In genomic region chr10:37194131-37194797, GRCm38 (mm10) we compare ENCODE assay signal across 9 mouse cellular contexts. TPM values are rescaled to one million over a fixed set of nuclear protein-coding genes. Genes with fewer than 3 reads are reported as not detected.
DNase-seq lines count a peak whose midpoint lies in the region; ATAC-seq lines count a peak whose summit lies in the region.
"Had no signal": no experiment of that assay in that cellular context is flagged by ENCODE, and none has a peak within 500 bp of the region (broad histone marks: within the 10 kb centered on the region; RNA-seq: fewer than 3 reads in every experiment).

No protein-coding gene starts in this region.

- no peaks in the 10 kb centered on the region for H3K9me3 ChIP-seq in embryonic facial prominence, embryonic 15.5 days (replicated peaks)
- no peaks in the 10 kb centered on the region for H3K9me3 ChIP-seq in heart, embryonic 16.5 days (replicated peaks; ENCODE audit: control insufficient read depth, low read length)
- H3K9me3 ChIP-seq: neural tube, embryonic 13.5 days had no signal

- peak; percentile 78 for ATAC-seq in embryonic facial prominence, embryonic 15.5 days (ENCODE audit: insufficient number of reproducible peaks, low FRiP score, low TSS enrichment, low read depth)
- ATAC-seq in heart, embryonic 16.5 days (replicated peaks; ENCODE audit: extremely low read depth, insufficient read depth, low FRiP score): peak; percentile 56; the same call in 1 of the 2 replicates

- H3K27ac ChIP-seq in embryonic facial prominence, embryonic 15.5 days (replicated peaks): peak overlapping the region; percentile 6; the same call in 1 of the 2 replicates
- peak overlapping the region; percentile 62 for H3K27ac ChIP-seq in heart, embryonic 16.5 days (ENCODE audit: low read length)
- H3K27ac ChIP-seq: neural tube, embryonic 13.5 days had no signal

- H3K9ac ChIP-seq in embryonic facial prominence, embryonic 15.5 days: no peak overlapping the region
- no peak overlapping the region for H3K9ac ChIP-seq in heart, embryonic 16.5 days (ENCODE audit: low read length)
- H3K9ac ChIP-seq: neural tube, embryonic 13.5 days had no signal

- H3K4me1 ChIP-seq in embryonic facial prominence, embryonic 15.5 days: no peaks in the 10 kb centered on the region
- H3K4me1 ChIP-seq in heart, embryonic 16.5 days (ENCODE audit: control insufficient read depth, insufficient read depth, low read length): peaks cover 4% of the 10 kb centered on the region; the same call in 1 of the 2 replicates
- H3K4me1 ChIP-seq: neural tube, embryonic 13.5 days had no signal

- H3K27me3 ChIP-seq in embryonic facial prominence, embryonic 15.5 days: no peaks in the 10 kb centered on the region
- H3K27me3 ChIP-seq in heart, embryonic 16.5 days (ENCODE audit: control insufficient read depth, insufficient read depth, low read length): no peaks in the 10 kb centered on the region
- H3K27me3 ChIP-seq: neural tube, embryonic 13.5 days had no signal

- H3K4me3 ChIP-seq in embryonic facial prominence, embryonic 15.5 days (replicated peaks): no peak overlapping the region
- no peak overlapping the region for H3K4me3 ChIP-seq in heart, embryonic 16.5 days (ENCODE audit: low read length)
- H3K4me3 ChIP-seq: neural tube, embryonic 13.5 days had no signal

- intact Hi-C loops in left cerebral cortex, postnatal 25 days (cut with DNase I): no loop called here

- H3K36me3 ChIP-seq in embryonic facial prominence, embryonic 15.5 days: no peaks in the 10 kb centered on the region
- no peaks in the 10 kb centered on the region for H3K36me3 ChIP-seq in heart, embryonic 16.5 days (ENCODE audit: control insufficient read depth, insufficient read depth)
- H3K36me3 ChIP-seq: neural tube, embryonic 13.5 days had no signal

- 75% methylated on average over 15 of the region's 15 CpGs for WGBS in embryonic facial prominence, embryonic 15.5 days
- 59% methylated on average over 15 of the region's 15 CpGs for WGBS in heart, embryonic 16.5 days

- no peak overlapping the region for H3K4me2 ChIP-seq in embryonic facial prominence, embryonic 15.5 days (replicated peaks)
- H3K4me2 ChIP-seq in heart, embryonic 16.5 days (ENCODE audit: low read depth, low read length): no peak overlapping the region
- H3K4me2 ChIP-seq: neural tube, embryonic 13.5 days had no signal

- DNase-seq in kidney, adult 18-20 months: peak; percentile 5
- DNase-seq in kidney, adult 11 months: no peak
- peak; percentile 57 for DNase-seq in ovary, adult 18-20 months (ENCODE audit: low spot score)
- DNase-seq in left cerebral cortex, postnatal 25 days (ENCODE audit: low spot score in 2 of 2): no peak
- DNase-seq in left cerebral cortex, adult 8-10 months (ENCODE audit: low spot score in 2 of 2): no peak
- no peak for DNase-seq in spleen, adult 18-20 months

RNA-seq across cellular contexts. Expression of gene Marcks, which starts 55.5 kb away (rescaled TPM):
- polyA plus RNA-seq in embryonic facial prominence, embryonic 15.5 days (2015; fragmentation: Nextera tagmentation; extraction: Ambion mirVana): 141 and 153 TPM in 2 replicates
- 37.6 and 42.2 TPM in 2 replicates for polyA plus RNA-seq in heart, embryonic 16.5 days (2015; fragmentation: Nextera tagmentation; extraction: Ambion mirVana)
- 100 to 1,000 TPM; 182 to 189 TPM for total RNA-seq in left cerebral cortex, postnatal 25 days (2021)
- 100 to 1,000 TPM; 110 to 127 (median 121) TPM for total RNA-seq in left cerebral cortex, adult 8-10 months (2022)

Comparison
In these comparisons a context has a peak if more than half of its experiments do, and no peak if none do; other contexts are left out.
1. DNase-seq: peak in kidney, adult 18-20 months (single experiment) and ovary, adult 18-20 months (single experiment); none in kidney, adult 11 months (single experiment), left cerebral cortex, postnatal 25 days (0 of 2), left cerebral cortex, adult 8-10 months (0 of 2) and spleen, adult 18-20 months (0 of 2).